Comparison of ENCODE assay signal across 9 mouse cellular contexts in genomic region chr11:98747804-98748505, GRCm38 (mm10). TPM values are rescaled to one million over a fixed set of nuclear protein-coding genes. Genes with fewer than 3 reads are reported as not detected.
A peak's percentile ranks its signal among the peaks of the same experiment; 100 is the strongest.
DNase-seq lines count a peak whose midpoint lies in the region; ATAC-seq lines count a peak whose summit lies in the region.
"Had no signal": no experiment of that assay in that cellular context is flagged by ENCODE, and none has a peak within 500 bp of the region (broad histone marks: within the 10 kb centered on the region; RNA-seq: fewer than 3 reads in every experiment).

No protein-coding gene starts in this region.

- peak overlapping the region; percentile 34 for H3K9ac ChIP-seq in embryonic facial prominence, embryonic 11.5 days (replicated peaks; ENCODE audit: low read length)
- H3K9ac ChIP-seq in hindbrain, embryonic 13.5 days: peak overlapping the region; percentile 77
- H3K9ac ChIP-seq in midbrain, embryonic 13.5 days (replicated peaks): peak overlapping the region; percentile 60

- DNase-seq in layer of hippocampus, adult 11-12 months (ENCODE audit: low spot score): peak; percentile 32
- DNase-seq in layer of hippocampus, adult 9-11 months: no peak
- DNase-seq in Muller cell, postnatal 12 days (ENCODE audit: inconsistent ontology term): peak; percentile 56
- no peak for DNase-seq in embryonic facial prominence, embryonic 11.5 days (ENCODE audit: low spot score)
- no peak for DNase-seq in urinary bladder, postnatal 25 days (ENCODE audit: low spot score)

- 17% methylated on average over 6 of the region's 6 CpGs for WGBS in embryonic facial prominence, embryonic 11.5 days
- WGBS in hindbrain, embryonic 13.5 days: 14% methylated on average over 6 of the region's 6 CpGs
- 15% methylated on average over 6 of the region's 6 CpGs for WGBS in midbrain, embryonic 13.5 days

- peaks cover 29% of the 10 kb centered on the region for H3K4me1 ChIP-seq in embryonic facial prominence, embryonic 11.5 days (ENCODE audit: control insufficient read depth, insufficient read depth, low read length)
- H3K4me1 ChIP-seq in hindbrain, embryonic 13.5 days (replicated peaks): peaks cover 98% of the 10 kb centered on the region
- peaks cover 99% of the 10 kb centered on the region for H3K4me1 ChIP-seq in midbrain, embryonic 13.5 days (replicated peaks)

- no peaks in the 10 kb centered on the region for H3K36me3 ChIP-seq in embryonic facial prominence, embryonic 11.5 days (replicated peaks; ENCODE audit: control insufficient read depth, insufficient read depth, low read depth, low read length)
- no peaks in the 10 kb centered on the region for H3K36me3 ChIP-seq in hindbrain, embryonic 13.5 days
- H3K36me3 ChIP-seq in midbrain, embryonic 13.5 days: no peaks in the 10 kb centered on the region

- H3K4me2 ChIP-seq in embryonic facial prominence, embryonic 11.5 days (ENCODE audit: low read depth, low read length): peak overlapping the region; percentile 19
- peak overlapping the region; percentile 60 for H3K4me2 ChIP-seq in hindbrain, embryonic 13.5 days
- peak overlapping the region; percentile 85 for H3K4me2 ChIP-seq in midbrain, embryonic 13.5 days (replicated peaks)

- H3K4me3 ChIP-seq in embryonic facial prominence, embryonic 11.5 days (ENCODE audit: low read depth, low read length): no peak overlapping the region
- peak overlapping the region; percentile 31 for H3K4me3 ChIP-seq in hindbrain, embryonic 13.5 days
- peak overlapping the region; percentile 30 for H3K4me3 ChIP-seq in midbrain, embryonic 13.5 days (replicated peaks)

- H3K27ac ChIP-seq in embryonic facial prominence, embryonic 11.5 days (replicated peaks; ENCODE audit: low read depth, low read length): 0 out of 2 replicates have a peak overlapping the region, but pooled peaks have one; percentile 41
- H3K27ac ChIP-seq in hindbrain, embryonic 13.5 days: peak overlapping the region; percentile 99
- peak overlapping the region; percentile 98 for H3K27ac ChIP-seq in midbrain, embryonic 13.5 days

- no peaks in the 10 kb centered on the region for H3K27me3 ChIP-seq in embryonic facial prominence, embryonic 11.5 days (ENCODE audit: control insufficient read depth, insufficient read depth, low read length)
- no peaks in the 10 kb centered on the region for H3K27me3 ChIP-seq in hindbrain, embryonic 13.5 days
- no peaks in the 10 kb centered on the region for H3K27me3 ChIP-seq in midbrain, embryonic 13.5 days

- no peaks in the 10 kb centered on the region for H3K9me3 ChIP-seq in embryonic facial prominence, embryonic 11.5 days (replicated peaks; ENCODE audit: control insufficient read depth, low read length)
- H3K9me3 ChIP-seq in hindbrain, embryonic 13.5 days: no peaks in the 10 kb centered on the region
- no peaks in the 10 kb centered on the region for H3K9me3 ChIP-seq in midbrain, embryonic 13.5 days

- no peak for ATAC-seq in embryonic facial prominence, embryonic 11.5 days (replicated peaks; ENCODE audit: insufficient number of reproducible peaks, low FRiP score, low TSS enrichment, low read depth)
- ATAC-seq in hindbrain, embryonic 13.5 days (ENCODE audit: low FRiP score): no peak
- ATAC-seq in midbrain, embryonic 13.5 days: no peak
- no peak for ATAC-seq in erythroid progenitor cell, adult 5-6 weeks (replicated peaks; ENCODE audit: low FRiP score, poor library complexity, severe bottlenecking)

RNA-seq across cellular contexts. Expression of gene Thra, which starts 7.5 kb away (rescaled TPM):
- polyA plus RNA-seq in embryonic facial prominence, embryonic 11.5 days (2014; fragmentation: Nextera tagmentation; extraction: Ambion mirVana): 19.7 and 20.3 TPM in 2 replicates
- polyA plus RNA-seq in hindbrain, embryonic 13.5 days (2015; fragmentation: Nextera tagmentation; extraction: Ambion mirVana): 117 and 122 TPM in 2 replicates
- polyA plus RNA-seq in midbrain, embryonic 13.5 days (2015; fragmentation: Nextera tagmentation; extraction: Ambion mirVana): 99.6 and 106 TPM in 2 replicates
- 8.6 and 13.8 TPM in 2 replicates for total RNA-seq in erythroid progenitor cell, adult 5-6 weeks (2015; ENCODE audit: low replicate concordance)
- 3.3 and 8.0 TPM in 2 replicates for total RNA-seq in erythroid progenitor cell, adult 5-6 weeks (2017; ENCODE audit: low replicate concordance)

RNA-seq across cellular contexts. Expression of gene Med24, which starts 18.7 kb away (rescaled TPM):
- 54.8 and 55.1 TPM in 2 replicates for polyA plus RNA-seq in embryonic facial prominence, embryonic 11.5 days (2014; fragmentation: Nextera tagmentation; extraction: Ambion mirVana)
- 72.4 and 75.2 TPM in 2 replicates for polyA plus RNA-seq in hindbrain, embryonic 13.5 days (2015; fragmentation: Nextera tagmentation; extraction: Ambion mirVana)
- polyA plus RNA-seq in midbrain, embryonic 13.5 days (2015; fragmentation: Nextera tagmentation; extraction: Ambion mirVana): 83.5 and 90.3 TPM in 2 replicates
- 30.6 and 57.7 TPM in 2 replicates for total RNA-seq in erythroid progenitor cell, adult 5-6 weeks (2015; ENCODE audit: low replicate concordance)
- 14.7 and 25.0 TPM in 2 replicates for total RNA-seq in erythroid progenitor cell, adult 5-6 weeks (2017; ENCODE audit: low replicate concordance)

RNA-seq across cellular contexts. Expression of gene Nr1d1, which starts 27.2 kb away (rescaled TPM):
- 0.69 and 1.2 TPM in 2 replicates for polyA plus RNA-seq in embryonic facial prominence, embryonic 11.5 days (2014; fragmentation: Nextera tagmentation; extraction: Ambion mirVana)
- polyA plus RNA-seq in hindbrain, embryonic 13.5 days (2015; fragmentation: Nextera tagmentation; extraction: Ambion mirVana): 1.9 and 2.4 TPM in 2 replicates
- polyA plus RNA-seq in midbrain, embryonic 13.5 days (2015; fragmentation: Nextera tagmentation; extraction: Ambion mirVana): 1.2 and 1.9 TPM in 2 replicates
- total RNA-seq in erythroid progenitor cell, adult 5-6 weeks (2015; ENCODE audit: low replicate concordance): not detected in 2 replicates
- total RNA-seq in erythroid progenitor cell, adult 5-6 weeks (2017; ENCODE audit: low replicate concordance): not detected in 2 replicates

RNA-seq across cellular contexts. Expression of gene Csf3, which starts 46.9 kb away (rescaled TPM):
- polyA plus RNA-seq in embryonic facial prominence, embryonic 11.5 days (2014; fragmentation: Nextera tagmentation; extraction: Ambion mirVana): not detected in 2 replicates
- polyA plus RNA-seq in hindbrain, embryonic 13.5 days (2015; fragmentation: Nextera tagmentation; extraction: Ambion mirVana): not detected in 2 replicates
- polyA plus RNA-seq in midbrain, embryonic 13.5 days (2015; fragmentation: Nextera tagmentation; extraction: Ambion mirVana): not detected in 2 replicates
- not detected in 2 replicates for total RNA-seq in erythroid progenitor cell, adult 5-6 weeks (2015; ENCODE audit: low replicate concordance)
- total RNA-seq in erythroid progenitor cell, adult 5-6 weeks (2017; ENCODE audit: low replicate concordance): not detected in 2 replicates
- total RNA-seq: adrenal gland, adult 18-20 months had no signal

RNA-seq across cellular contexts. Expression of gene Msl1, which starts 47.4 kb away (rescaled TPM):
- 20.2 and 22.0 TPM in 2 replicates for polyA plus RNA-seq in embryonic facial prominence, embryonic 11.5 days (2014; fragmentation: Nextera tagmentation; extraction: Ambion mirVana)
- polyA plus RNA-seq in hindbrain, embryonic 13.5 days (2015; fragmentation: Nextera tagmentation; extraction: Ambion mirVana): 31.5 and 33.0 TPM in 2 replicates
- 34.2 and 34.5 TPM in 2 replicates for polyA plus RNA-seq in midbrain, embryonic 13.5 days (2015; fragmentation: Nextera tagmentation; extraction: Ambion mirVana)
- 43.6 and 44.7 TPM in 2 replicates for total RNA-seq in erythroid progenitor cell, adult 5-6 weeks (2015; ENCODE audit: low replicate concordance)
- total RNA-seq in erythroid progenitor cell, adult 5-6 weeks (2017; ENCODE audit: low replicate concordance): 29.5 and 35.5 TPM in 2 replicates

Comparison
In these comparisons a context has a peak if more than half of its experiments do, and no peak if none do; other contexts are left out.
1. DNase-seq: peak in layer of hippocampus, adult 11-12 months (single experiment) and Muller cell, postnatal 12 days (single experiment); none in layer of hippocampus, adult 9-11 months (single experiment), embryonic facial prominence, embryonic 11.5 days (single experiment) and urinary bladder, postnatal 25 days (single experiment).
2. H3K27ac ChIP-seq: peak in every context shown above with its lines; median percentile 99 in hindbrain, embryonic 13.5 days; 98 in midbrain, embryonic 13.5 days; 41 in embryonic facial prominence, embryonic 11.5 days.
3. H3K4me2 ChIP-seq: peak in every context shown above with its lines; median percentile 85 in midbrain, embryonic 13.5 days; 60 in hindbrain, embryonic 13.5 days; 19 in embryonic facial prominence, embryonic 11.5 days.
4. Peak in every context shown above with its lines, with median percentiles within 50 percentile points of each other: H3K9ac ChIP-seq.